Mouse (Mus musculus): ENCODE data around the gene Pla2g4e. TPM values are rescaled to one million over a fixed set of nuclear protein-coding genes. Genes with fewer than 3 reads are reported as not detected.

Pla2g4e gene
- polyA plus RNA-seq, 1 experiment from 2014 or later = 0.10 TPM

GRCm38 (mm10) chr2:120171362-120171761 lies 73.8 kb downstream of the Pla2g4e start:
- WGBS = 91% methylated on average over 7 of the region's 7 CpGs
- H3K27ac ChIP-seq = no peak overlapping the region
- no peaks in the 10 kb centered on the region for H3K27me3 ChIP-seq
- no peak overlapping the region for H3K4me3 ChIP-seq (replicated peaks)
- no peak overlapping the region for H3K9ac ChIP-seq
- H3K9me3 ChIP-seq (replicated peaks) = no peaks in the 10 kb centered on the region
- H3K36me3 ChIP-seq = no peaks in the 10 kb centered on the region
- H3K4me1 ChIP-seq = no peaks in the 10 kb centered on the region
- no peak for ATAC-seq (replicated peaks; ENCODE audit: low FRiP score)
- H3K4me2 ChIP-seq = no peak overlapping the region

- Histone ChIP-seq H3K27ac (no peak overlapping the region), H3K27me3 (no peaks in the 10 kb centered on the region), H3K4me1 (no peaks in the 10 kb centered on the region), H3K36me3 (no peaks in the 10 kb centered on the region), H3K4me2 (no peak overlapping the region), H3K9me3 (replicated peaks) (no peaks in the 10 kb centered on the region), H3K4me3 (replicated peaks) (no peak overlapping the region), H3K9ac (no peak overlapping the region)
- WGBS = 50% methylated on average over 1 of the region's 1 CpGs
- ATAC-seq (replicated peaks; ENCODE audit: low FRiP score) = no peak
Measured at GRCm38 (mm10) chr2:120170726-120171125, 74.4 kb downstream of the Pla2g4e start.

GRCm38 (mm10) chr2:120169382-120169781 lies 75.8 kb downstream of the Pla2g4e start:
- ATAC-seq (replicated peaks; ENCODE audit: low FRiP score) = no peak
- H3K27me3 ChIP-seq = no peaks in the 10 kb centered on the region
- no peak overlapping the region for H3K4me3 ChIP-seq (replicated peaks)
- no peaks in the 10 kb centered on the region for H3K4me1 ChIP-seq
- 85% methylated on average over 3 of the region's 3 CpGs for WGBS
- no peak overlapping the region for H3K4me2 ChIP-seq
- H3K27ac ChIP-seq = no peak overlapping the region
- H3K9ac ChIP-seq = no peak overlapping the region
- H3K36me3 ChIP-seq = no peaks in the 10 kb centered on the region
- H3K9me3 ChIP-seq (replicated peaks) = no peaks in the 10 kb centered on the region

GRCm38 (mm10) chr2:120167763-120168162 lies 77.4 kb downstream of the Pla2g4e start:
- WGBS = 84% methylated on average over 8 of the region's 8 CpGs
- no peak overlapping the region for H3K9ac ChIP-seq
- H3K4me1 ChIP-seq = no peaks in the 10 kb centered on the region
- H3K4me2 ChIP-seq = no peak overlapping the region
- H3K9me3 ChIP-seq (replicated peaks) = no peaks in the 10 kb centered on the region
- no peak overlapping the region for H3K27ac ChIP-seq
- no peaks in the 10 kb centered on the region for H3K27me3 ChIP-seq
- no peak overlapping the region for H3K4me3 ChIP-seq (replicated peaks)
- no peaks in the 10 kb centered on the region for H3K36me3 ChIP-seq
- no peak for ATAC-seq (replicated peaks; ENCODE audit: low FRiP score)

GRCm38 (mm10) chr2:120165474-120165873 lies 79.7 kb downstream of the Pla2g4e start:
- 84% methylated on average over 10 of the region's 10 CpGs for WGBS
- Histone ChIP-seq H3K9me3 (replicated peaks) (no peaks in the 10 kb centered on the region), H3K9ac (no peak overlapping the region)

GRCm38 (mm10) chr2:120159434-120159833 lies 85.7 kb downstream of the Pla2g4e start:
- Histone ChIP-seq H3K4me3 (replicated peaks) (no peak overlapping the region), H3K27ac (0 out of 2 replicates have a peak overlapping the region, but pooled peaks have one; percentile 9), H3K4me1 (peaks cover 7% of the 10 kb centered on the region; the same call in 1 of the 2 replicates), H3K4me2 (no peak overlapping the region), H3K9ac (no peak overlapping the region), H3K36me3 (no peaks in the 10 kb centered on the region), H3K27me3 (no peaks in the 10 kb centered on the region), H3K9me3 (replicated peaks) (no peaks in the 10 kb centered on the region)
- ATAC-seq (replicated peaks; ENCODE audit: low FRiP score) = no peak
- WGBS = 83% methylated on average over 2 of the region's 2 CpGs

More at GRCm38 (mm10) chr2:120165474-120165873, 79.7 kb downstream of the Pla2g4e start:
- no peaks in the 10 kb centered on the region for H3K27me3 ChIP-seq
- H3K36me3 ChIP-seq = no peaks in the 10 kb centered on the region
- H3K27ac ChIP-seq = no peak overlapping the region
- H3K4me3 ChIP-seq (replicated peaks) = no peak overlapping the region
- H3K4me1 ChIP-seq = no peaks in the 10 kb centered on the region
- ATAC-seq (replicated peaks; ENCODE audit: low FRiP score) = no peak
- H3K4me2 ChIP-seq = no peak overlapping the region

GRCm38 (mm10) chr2:120158846-120159245 lies 86.3 kb downstream of the Pla2g4e start:
- no peak overlapping the region for H3K4me3 ChIP-seq (replicated peaks)
- no peak overlapping the region for H3K27ac ChIP-seq
- no peak overlapping the region for H3K9ac ChIP-seq
- no peaks in the 10 kb centered on the region for H3K9me3 ChIP-seq (replicated peaks)
- ATAC-seq (replicated peaks; ENCODE audit: low FRiP score) = no peak
- H3K4me2 ChIP-seq = no peak overlapping the region
- H3K27me3 ChIP-seq = no peaks in the 10 kb centered on the region
- 53% methylated on average over 1 of the region's 1 CpGs for WGBS
- H3K4me1 ChIP-seq = peaks cover 10% of the 10 kb centered on the region
- no peaks in the 10 kb centered on the region for H3K36me3 ChIP-seq

GRCm38 (mm10) chr2:120158016-120158415 lies 87.1 kb downstream of the Pla2g4e start:
- Histone ChIP-seq H3K4me1 (peaks cover 15% of the 10 kb centered on the region), H3K9me3 (replicated peaks) (no peaks in the 10 kb centered on the region), H3K4me2 (no peak overlapping the region), H3K27me3 (no peaks in the 10 kb centered on the region), H3K9ac (no peak overlapping the region), H3K27ac (0 out of 2 replicates have a peak overlapping the region, but pooled peaks have one; percentile 13), H3K36me3 (no peaks in the 10 kb centered on the region), H3K4me3 (replicated peaks) (no peak overlapping the region)
- ATAC-seq (replicated peaks; ENCODE audit: low FRiP score) = no peak
- WGBS = 54% methylated on average over 5 of the region's 5 CpGs

- no peak overlapping the region for H3K4me2 ChIP-seq
- H3K36me3 ChIP-seq = no peaks in the 10 kb centered on the region
- no peak overlapping the region for H3K27ac ChIP-seq
- H3K27me3 ChIP-seq = no peaks in the 10 kb centered on the region
- no peaks in the 10 kb centered on the region for H3K9me3 ChIP-seq (replicated peaks)
- WGBS = 68% methylated on average over 2 of the region's 2 CpGs
- peaks cover 15% of the 10 kb centered on the region for H3K4me1 ChIP-seq
- H3K4me3 ChIP-seq (replicated peaks) = no peak overlapping the region
- no peak overlapping the region for H3K9ac ChIP-seq
- ATAC-seq (replicated peaks; ENCODE audit: low FRiP score) = no peak
Measured at GRCm38 (mm10) chr2:120157606-120158005, 87.5 kb downstream of the Pla2g4e start.

GRCm38 (mm10) chr2:120154361-120154894 lies 90.7 kb downstream of the Pla2g4e start, which contains the start of gene Ehd4:
Ehd4 (minus strand) TSS chr2:120154606.
- Histone ChIP-seq H3K27me3 (no peaks in the 10 kb centered on the region), H3K36me3 (no peaks in the 10 kb centered on the region), H3K9ac (peak within 1 kb of the TSS; percentile 68), H3K4me3 (replicated peaks) (peak within 1 kb of the TSS; percentile 82), H3K27ac (peak within 1 kb of the TSS; percentile 77), H3K4me1 (peaks cover 14% of the 10 kb centered on the region), H3K9me3 (replicated peaks) (no peaks in the 10 kb centered on the region), H3K4me2 (peak within 1 kb of the TSS; percentile 99)
- under 1% methylated on average over 53 of the region's 53 CpGs for WGBS
- ATAC-seq (replicated peaks; ENCODE audit: low FRiP score) = peak; percentile 99

GRCm38 (mm10) chr2:120153586-120154360 lies 91.4 kb downstream of the Pla2g4e start:
- Histone ChIP-seq H3K36me3 (no peaks in the 10 kb centered on the region), H3K27me3 (no peaks in the 10 kb centered on the region), H3K4me3 (replicated peaks) (peak overlapping the region; percentile 82), H3K4me2 (peak overlapping the region; percentile 99), H3K4me1 (peaks cover 13% of the 10 kb centered on the region), H3K9ac (peak overlapping the region; percentile 68), H3K27ac (peak overlapping the region; percentile 77), H3K9me3 (replicated peaks) (no peaks in the 10 kb centered on the region)
- peak; percentile 66 for ATAC-seq (replicated peaks; ENCODE audit: low FRiP score)
- under 1% methylated on average over 38 of the region's 38 CpGs for WGBS

GRCm38 (mm10) chr2:120150571-120150970 lies 94.6 kb downstream of the Pla2g4e start:
- 79% methylated on average over 3 of the region's 3 CpGs for WGBS
- H3K27ac ChIP-seq = no peak overlapping the region
- H3K9ac ChIP-seq = no peak overlapping the region
- peaks cover 13% of the 10 kb centered on the region for H3K4me1 ChIP-seq
- no peaks in the 10 kb centered on the region for H3K9me3 ChIP-seq (replicated peaks)
- H3K4me3 ChIP-seq (replicated peaks) = no peak overlapping the region
- no peak for ATAC-seq (replicated peaks; ENCODE audit: low FRiP score)
- H3K27me3 ChIP-seq = no peaks in the 10 kb centered on the region
- no peaks in the 10 kb centered on the region for H3K36me3 ChIP-seq
- H3K4me2 ChIP-seq = no peak overlapping the region

Measured in kidney, embryonic 15.5 days (tissue).